Mouse (Mus musculus) kidney, adult 11 months (tissue): Measurements from ENCODE around the gene Dtnbp1.

Source experiments
- DNase-seq: peaks from one replicate; pipeline ENCODE4 v3.0.0; 2022

Gene Dtnbp1

GRCm38 (mm10) chr13:44891813-44892730 lies 109.9 kb downstream of the Dtnbp1 start:
- no peak for DNase-seq

GRCm38 (mm10) chr13:44890612-44891011 lies 111.3 kb downstream of the Dtnbp1 start:
- DNase-seq, result no peak

GRCm38 (mm10) chr13:44886221-44886620 lies 115.7 kb downstream of the Dtnbp1 start:
- DNase-seq, result no peak

GRCm38 (mm10) chr13:44881001-44881400 lies 120.9 kb downstream of the Dtnbp1 start:
- no peak for DNase-seq

GRCm38 (mm10) chr13:44876799-44877198 lies 125.1 kb downstream of the Dtnbp1 start:
- no peak for DNase-seq
